Comparison of ENCODE assay signal across 22 mouse cellular contexts in the genomic region with DNA sequence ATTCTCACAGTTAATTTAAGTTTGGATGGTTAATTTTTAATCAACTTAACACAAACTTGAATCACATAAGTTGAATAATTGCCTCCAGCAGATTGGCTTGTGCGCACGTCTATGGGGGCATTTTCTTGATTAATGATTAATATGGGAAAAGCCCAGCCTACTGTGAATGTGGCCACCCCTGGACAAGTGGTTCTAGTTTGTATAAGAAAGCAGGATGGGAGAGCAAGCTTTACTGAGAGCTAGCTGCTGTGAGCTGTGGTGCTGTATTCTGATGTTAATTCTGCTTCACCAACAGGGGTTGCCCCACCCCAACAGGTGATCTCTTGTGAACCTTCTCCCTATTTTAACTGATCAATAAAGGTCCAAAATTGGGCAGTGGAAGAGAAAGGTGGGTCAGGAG. TPM values are rescaled to one million over a fixed set of nuclear protein-coding genes. Genes with fewer than 3 reads are reported as not detected.
DNase-seq lines count a peak whose midpoint lies in the region; ATAC-seq and TF ChIP-seq lines count a peak whose summit lies in the region.
"Had no signal": no experiment of that assay in that cellular context is flagged by ENCODE, and none has a peak within 500 bp of the region (broad histone marks: within the 10 kb centered on the region; RNA-seq: fewer than 3 reads in every experiment).

No protein-coding gene starts in this region.

- H3K4me2 ChIP-seq in intestine, embryonic 15.5 days (replicated peaks): no peak overlapping the region
- no peak overlapping the region for H3K4me2 ChIP-seq in intestine, embryonic 16.5 days (ENCODE audit: low read depth, low read length)
- H3K4me2 ChIP-seq: hindbrain, embryonic 12.5 days; limb, embryonic 15.5 days; lung, embryonic 15.5 days had no signal

- no peaks in the 10 kb centered on the region for H3K27me3 ChIP-seq in intestine, embryonic 15.5 days (replicated peaks)
- 0 out of 2 replicates have a peak, but pooled peaks cover 2% of the 10 kb centered on the region for H3K27me3 ChIP-seq in intestine, embryonic 16.5 days (replicated peaks; ENCODE audit: control insufficient read depth, insufficient read depth, low read length)
- H3K27me3 ChIP-seq in Patski: no peaks in the 10 kb centered on the region
- H3K27me3 ChIP-seq: hindbrain, embryonic 12.5 days had no signal

- WGBS in intestine, embryonic 15.5 days: 32% methylated on average over 2 of the region's 2 CpGs
- 29% methylated on average over 2 of the region's 2 CpGs for WGBS in intestine, embryonic 16.5 days

- no peak overlapping the region for H3K27ac ChIP-seq in intestine, embryonic 15.5 days
- no peak overlapping the region for H3K27ac ChIP-seq in intestine, embryonic 16.5 days (ENCODE audit: low read length)
- H3K27ac ChIP-seq: forebrain, embryonic 10.5 days; heart, adult 2 months; hindbrain, embryonic 12.5 days; limb, embryonic 15.5 days; lung, embryonic 15.5 days had no signal

- peak; percentile 81 for DNase-seq in Patski (ENCODE audit: low read depth, low spot score)
- DNase-seq in kidney, adult 9 months: peak; percentile 83
- DNase-seq in kidney, postnatal 25 days: peak; percentile 42 to 74
- no peak for DNase-seq in urinary bladder, postnatal 25 days (ENCODE audit: low spot score)
- DNase-seq in gastrocnemius, postnatal 10 days: no peak
- no peak for DNase-seq in Muller cell, postnatal 12 days (ENCODE audit: inconsistent ontology term)
- DNase-seq: cerebellum, adult 11 months; cerebellum, postnatal 14 days; forebrain, postnatal 0 days; gastrocnemius, postnatal 25 days; heart, adult 2 months; left cerebral cortex, postnatal 4 days; lung, postnatal 4 days had no signal

- no peaks in the 10 kb centered on the region for H3K9me3 ChIP-seq in intestine, embryonic 15.5 days
- no peaks in the 10 kb centered on the region for H3K9me3 ChIP-seq in intestine, embryonic 16.5 days (ENCODE audit: control insufficient read depth, low read length)
- H3K9me3 ChIP-seq: G1E; hindbrain, embryonic 12.5 days; limb, embryonic 15.5 days; liver, embryonic 15.5 days; lung, embryonic 15.5 days had no signal

- no peak overlapping the region for H3K4me3 ChIP-seq in intestine, embryonic 15.5 days (replicated peaks)
- H3K4me3 ChIP-seq in intestine, embryonic 16.5 days (ENCODE audit: low read length): no peak overlapping the region
- H3K4me3 ChIP-seq: forebrain, embryonic 10.5 days; heart, adult 2 months; hindbrain, embryonic 12.5 days; limb, embryonic 15.5 days; liver, embryonic 15.5 days; lung, embryonic 15.5 days had no signal

- ATAC-seq in intestine, embryonic 15.5 days: 0 out of 2 replicates have a peak, but pooled peaks have one; percentile 23
- ATAC-seq in intestine, embryonic 16.5 days: no peak
- ATAC-seq in Patski: peak; percentile 47
- ATAC-seq: forebrain, postnatal 0 days; midbrain, embryonic 16.5 days had no signal

- CTCF ChIA-PET in Patski (lab: Charles Lee): interaction anchor here (1.5 to 1.6 kb wide), 2 partner anchors 17 to 27 kb away, joined by 3 to 6 read pairs; no protein-coding TSS in a partner anchor

- no peak for TF ChIP-seq CTCF in Patski (IDR thresholded peaks at IDR 0.05)

- no peak overlapping the region for H3K9ac ChIP-seq in intestine, embryonic 15.5 days
- H3K9ac ChIP-seq in intestine, embryonic 16.5 days (ENCODE audit: low read depth, low read length): no peak overlapping the region
- H3K9ac ChIP-seq: forebrain, postnatal 0 days; hindbrain, embryonic 12.5 days; limb, embryonic 15.5 days; liver, embryonic 15.5 days; lung, embryonic 15.5 days had no signal

- in situ Hi-C loops in Patski (cut with MboI; ENCODE audit: low pct_unique_long_range_greater_than_20kb): no loop called here

- H3K4me1 ChIP-seq in intestine, embryonic 15.5 days (replicated peaks): no peaks in the 10 kb centered on the region
- no peaks in the 10 kb centered on the region for H3K4me1 ChIP-seq in intestine, embryonic 16.5 days (ENCODE audit: control insufficient read depth, insufficient read depth, low read length)

- POLR2A ChIA-PET in Patski (lab: Charles Lee): interaction anchor here (0.6 kb wide), 1 partner anchor 139 kb away, joined by 5 read pairs; no protein-coding TSS in a partner anchor

- no peaks in the 10 kb centered on the region for H3K36me3 ChIP-seq in intestine, embryonic 15.5 days
- H3K36me3 ChIP-seq in intestine, embryonic 16.5 days (ENCODE audit: control insufficient read depth, insufficient read depth, low read length): no peaks in the 10 kb centered on the region
- H3K36me3 ChIP-seq: forebrain, embryonic 10.5 days; G1E; hindbrain, embryonic 12.5 days; limb, embryonic 15.5 days; liver, embryonic 15.5 days; lung, embryonic 15.5 days had no signal

RNA-seq across cellular contexts. Expression of gene Dync1i2, which starts 22.6 kb away (rescaled TPM):
- 71.4 and 83.5 TPM in 2 replicates for polyA plus RNA-seq in intestine, embryonic 15.5 days (2015; fragmentation: Nextera tagmentation; extraction: Ambion mirVana)
- polyA plus RNA-seq in intestine, embryonic 16.5 days (2015; fragmentation: Nextera tagmentation; extraction: Ambion mirVana): 69.3 and 71.0 TPM in 2 replicates
- 178 TPM for polyA plus RNA-seq in Patski (2021)
- total RNA-seq in gastrocnemius, postnatal 10 days (2021): 10 to 100 TPM; 54.5 to 62.8 TPM

Comparison
In these comparisons a context has a peak if more than half of its experiments do, and no peak if none do; other contexts are left out.
1. DNase-seq: peak in Patski (single experiment), kidney, adult 9 months (single experiment) and kidney, postnatal 25 days (2 of 2); none in urinary bladder, postnatal 25 days (single experiment), gastrocnemius, postnatal 10 days (single experiment) and Muller cell, postnatal 12 days (single experiment).